Mouse (Mus musculus): Measurements from ENCODE around the gene Ptprm.
"Not testable (repeated sequence)": the region's sequence is repeated elsewhere in the genome, so short reads cannot be mapped to it uniquely, and the experiment has no call there.

Ptprm gene

DNA sequence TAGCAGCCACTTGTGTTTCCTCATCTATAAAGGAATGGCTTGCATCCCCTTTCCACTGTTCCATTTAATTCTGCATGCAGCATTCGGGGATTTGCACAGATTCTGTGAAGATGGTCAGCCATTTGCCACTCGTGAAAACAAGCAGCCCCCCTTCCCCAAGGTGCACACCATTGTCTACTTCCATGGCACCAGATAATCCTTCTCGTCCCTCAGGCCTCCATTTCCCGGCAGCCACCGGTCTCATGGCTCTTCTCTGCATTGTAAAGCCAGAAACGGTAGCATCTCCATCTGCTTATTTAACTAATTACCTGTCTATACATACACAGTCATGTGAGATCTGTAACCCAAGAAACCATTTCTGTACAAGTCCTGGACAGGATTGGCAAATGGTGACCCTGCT lies 501.8 kb downstream of the Ptprm start:
- DNase-seq: no peak

DNA sequence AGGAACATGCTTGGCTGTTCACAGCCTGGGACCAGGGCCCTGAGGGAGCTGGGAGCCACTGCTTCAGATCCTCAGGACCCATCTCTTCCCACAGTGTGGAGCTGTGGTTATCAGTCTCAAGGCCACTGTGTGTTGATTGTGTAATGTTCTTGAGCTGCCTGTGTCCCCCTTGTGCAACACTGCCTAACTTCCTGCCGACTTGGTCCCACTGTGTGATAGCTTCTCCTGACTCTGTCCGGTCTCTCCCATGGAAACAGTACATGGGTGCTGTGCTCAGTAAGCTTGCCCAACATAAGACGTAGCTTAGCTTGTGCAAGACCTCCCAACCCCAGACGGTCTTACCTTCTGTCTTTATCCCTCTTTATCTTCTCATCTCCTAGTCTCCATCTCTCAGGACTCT lies 507.2 kb downstream of the Ptprm start:
- DNase-seq: not testable (repeated sequence)

GRCm38 (mm10) chr17:66822347-66822746 lies 531.9 kb downstream of the Ptprm start:
- DNase-seq: no peak

- no peak for DNase-seq
These were observed 536.9 kb downstream of the Ptprm start for GRCm38 (mm10) chr17:66817380-66817779.

- peak; percentile 6 for DNase-seq
These were observed 538.3 kb downstream of the Ptprm start for GRCm38 (mm10) chr17:66815921-66816320.

DNA sequence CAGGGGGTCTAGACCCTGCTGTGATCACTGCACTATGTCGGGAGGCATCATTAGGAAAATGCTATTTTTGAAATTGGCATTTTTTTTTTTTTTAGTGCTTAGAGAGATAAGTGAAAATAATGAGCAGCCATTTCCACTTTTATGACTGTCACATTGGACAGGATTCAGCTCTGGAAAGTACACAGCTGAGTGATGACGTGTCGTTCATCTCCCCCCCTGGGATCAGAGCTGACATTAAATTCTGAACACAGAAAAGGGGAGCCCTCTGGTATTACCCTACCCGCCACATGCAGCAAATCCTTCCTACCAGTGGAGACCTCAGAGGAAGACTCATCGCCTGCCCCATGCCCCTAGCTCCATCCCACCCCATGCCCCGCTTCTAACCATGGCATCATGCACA lies 540.5 kb downstream of the Ptprm start:
- no peak for DNase-seq

- no peak for DNase-seq
These were observed 540.9 kb downstream of the Ptprm start for GRCm38 (mm10) chr17:66813346-66813745.

DNA sequence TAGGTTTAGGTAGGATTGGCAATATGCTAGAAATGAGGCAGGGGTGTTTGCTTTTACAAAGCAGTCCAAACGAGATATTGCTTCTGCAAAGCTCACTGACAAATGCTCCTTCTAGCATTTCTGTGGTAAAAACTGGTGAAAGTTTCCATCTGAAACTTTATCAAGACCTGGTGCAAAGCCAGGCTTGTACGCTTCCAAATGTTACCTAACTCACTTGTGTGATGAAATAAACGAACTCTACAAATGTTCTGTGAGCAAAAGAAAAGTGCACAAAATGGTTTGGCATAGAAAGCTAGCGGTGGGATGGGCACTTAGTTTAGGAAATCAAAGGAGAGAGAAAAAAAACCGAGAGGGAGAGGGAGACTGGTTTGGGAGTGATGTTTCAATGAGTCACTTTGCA lies 544.5 kb downstream of the Ptprm start:
- DNase-seq: no peak

DNA sequence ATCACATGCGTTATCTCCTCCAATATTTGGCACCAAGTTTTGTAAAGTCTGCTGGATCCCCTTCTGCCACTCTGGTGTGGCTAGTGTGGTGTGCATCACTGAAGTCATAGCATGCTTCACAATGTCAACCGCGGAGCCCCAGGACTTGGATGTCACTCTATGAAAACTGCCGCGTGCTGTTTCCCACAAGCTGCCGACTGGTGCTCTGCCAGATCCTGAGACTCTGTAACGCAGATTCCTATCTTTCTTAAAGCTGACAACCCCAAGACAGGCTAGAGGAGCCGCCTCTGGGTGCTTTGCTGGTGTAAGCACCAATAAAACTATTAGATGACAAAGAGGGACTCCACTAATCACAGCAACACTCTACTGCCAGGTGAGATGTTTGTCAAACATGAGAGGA lies 546.1 kb downstream of the Ptprm start:
- DNase-seq: no peak

DNA sequence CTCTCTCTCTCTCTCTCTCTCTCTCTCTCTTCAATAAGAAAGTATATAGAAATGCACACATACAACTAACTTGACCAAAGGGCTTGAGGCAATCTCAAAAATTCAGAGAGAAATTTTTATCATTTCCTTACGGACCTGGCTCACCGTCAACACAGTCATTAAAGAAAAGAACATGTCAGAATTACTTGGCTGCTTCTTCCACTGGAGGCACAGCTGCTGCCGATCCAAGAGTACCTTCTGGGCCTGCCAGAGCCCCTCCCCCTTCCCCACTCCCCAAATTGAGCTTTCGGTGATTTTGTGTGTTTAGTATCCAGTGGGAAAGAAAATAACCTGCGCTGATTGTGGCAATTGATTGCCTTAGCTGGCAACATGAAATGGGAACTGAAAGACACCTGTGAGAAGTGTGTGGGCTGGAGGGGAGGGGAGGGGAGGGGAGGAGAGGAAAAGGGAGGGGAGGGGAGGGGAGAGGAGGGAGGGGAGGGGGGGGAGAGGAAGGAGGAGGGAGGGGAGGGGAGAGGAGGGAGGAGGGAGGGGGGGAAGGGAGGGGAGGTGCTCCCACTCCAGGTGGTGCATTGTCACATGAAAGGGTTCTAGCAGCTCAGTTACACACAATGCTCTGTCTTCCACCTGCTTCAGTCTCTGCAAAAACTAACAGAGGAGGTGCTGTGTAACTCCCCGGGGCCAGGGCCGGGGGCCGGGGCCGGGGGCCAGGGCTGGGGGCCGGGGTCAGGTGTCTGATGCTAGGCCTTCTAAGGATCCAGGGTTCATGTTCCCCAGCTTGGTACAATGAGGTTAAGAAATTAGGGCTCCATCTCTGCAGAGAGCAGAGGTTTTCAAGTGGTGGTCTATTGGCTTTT lies 552.2 kb downstream of the Ptprm start:
- no peak for DNase-seq

DNA sequence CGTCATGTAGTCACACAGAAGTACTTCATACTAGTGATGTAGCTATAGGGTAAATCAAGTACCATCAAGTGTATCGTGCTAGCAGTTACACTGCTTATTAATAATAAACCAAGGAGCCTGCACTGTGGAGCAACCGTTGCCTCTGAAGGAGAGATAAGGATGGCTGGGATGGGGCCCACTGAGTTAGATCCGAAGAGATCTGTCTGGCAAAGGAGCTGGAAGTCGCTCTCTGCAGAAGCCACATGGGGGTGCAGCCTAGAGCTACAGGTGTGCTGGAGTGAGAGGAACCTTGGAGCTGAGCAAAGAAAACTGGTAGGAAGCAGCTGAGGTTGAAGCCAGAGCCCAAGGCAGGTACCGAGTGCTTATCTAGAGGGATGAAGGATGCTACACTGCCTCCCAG lies 554.0 kb downstream of the Ptprm start:
- DNase-seq: no peak

DNA sequence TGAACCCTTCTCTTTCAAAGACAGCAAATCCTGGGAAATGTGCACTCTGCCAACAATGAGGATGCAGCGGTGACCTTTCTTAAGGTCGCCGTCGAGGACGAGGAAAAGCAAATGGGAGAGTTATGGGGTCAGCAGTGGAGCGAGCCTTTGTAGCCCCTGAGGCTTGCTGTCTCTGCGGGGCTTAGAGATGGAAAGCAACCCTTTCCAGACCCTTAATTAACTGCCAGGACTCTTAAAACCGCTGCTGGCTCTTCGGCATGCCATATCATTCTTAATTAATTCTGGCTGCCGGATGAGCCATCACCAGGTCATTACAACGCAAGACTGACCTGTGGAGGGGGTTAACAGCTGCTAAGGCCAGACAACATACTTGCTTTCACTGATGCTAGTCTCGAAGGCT lies 568.1 kb downstream of the Ptprm start:
- DNase-seq: no peak

- no peak for DNase-seq
These were observed 568.7 kb downstream of the Ptprm start for GRCm38 (mm10) chr17:66785586-66785985.

DNA sequence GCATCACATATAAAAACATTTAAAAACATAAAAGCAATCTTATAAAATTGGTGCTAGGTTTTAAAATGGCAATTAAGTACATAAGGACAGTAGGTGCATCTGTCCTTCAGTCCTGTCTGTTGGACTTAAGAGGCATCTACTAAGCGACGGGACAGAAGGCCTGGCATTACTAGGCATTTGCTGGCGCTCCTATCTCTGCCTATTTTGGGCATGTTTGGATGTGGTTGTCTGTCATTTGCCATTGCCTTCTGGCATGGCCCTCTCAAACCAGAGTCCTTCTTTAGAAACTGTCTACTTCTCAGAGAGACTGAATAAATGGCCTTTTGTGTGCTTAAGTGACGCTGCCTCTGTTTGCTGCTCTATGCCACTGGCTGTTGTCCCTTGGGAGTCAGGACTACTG lies 570.7 kb downstream of the Ptprm start:
- DNase-seq: no peak

DNA sequence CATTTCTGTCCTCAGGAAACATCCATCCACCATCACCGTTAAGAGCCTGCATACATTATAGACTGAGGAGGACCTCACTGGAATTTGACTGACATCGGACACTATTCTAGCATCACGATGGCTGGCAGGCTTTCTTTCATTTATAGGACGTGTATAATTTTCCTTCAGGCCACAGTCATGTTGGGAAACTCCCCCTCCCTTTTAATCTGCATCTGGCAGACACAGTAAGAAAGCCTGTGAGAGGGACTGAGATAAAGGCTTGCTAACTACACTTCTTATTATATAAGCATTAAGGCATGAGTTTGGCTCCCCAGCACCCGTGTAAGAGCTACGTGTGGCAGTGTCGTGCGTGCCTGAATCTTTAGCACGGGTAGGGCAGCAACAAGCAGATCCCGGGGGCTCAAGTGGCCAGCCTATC lies 571.2 kb downstream of the Ptprm start:
- no peak for DNase-seq

DNA sequence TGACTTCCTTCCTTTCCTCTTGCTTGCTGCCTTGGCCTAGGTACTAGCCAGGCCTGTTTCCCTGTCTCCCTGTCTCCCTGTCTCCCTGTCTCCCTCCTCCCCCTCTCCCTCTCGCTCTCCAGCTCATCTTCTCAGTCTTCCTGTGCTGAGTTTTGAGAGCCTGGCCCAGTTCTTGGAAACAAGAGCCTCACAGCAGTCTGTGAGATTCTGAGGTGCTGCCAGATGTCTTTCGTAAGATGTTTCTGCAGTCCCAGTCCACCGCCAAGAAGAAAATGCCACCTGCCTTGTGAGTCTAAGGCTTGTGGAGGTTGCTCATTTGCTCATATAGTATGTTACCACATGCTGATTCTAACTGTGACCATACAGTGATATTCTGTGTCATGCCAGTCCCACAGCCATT lies 572.3 kb downstream of the Ptprm start:
- no peak for DNase-seq

- DNase-seq: no peak
These were observed 575.2 kb downstream of the Ptprm start for GRCm38 (mm10) chr17:66779026-66779425.

- no peak for DNase-seq
These were observed 584.6 kb downstream of the Ptprm start for GRCm38 (mm10) chr17:66769365-66770363.

DNA sequence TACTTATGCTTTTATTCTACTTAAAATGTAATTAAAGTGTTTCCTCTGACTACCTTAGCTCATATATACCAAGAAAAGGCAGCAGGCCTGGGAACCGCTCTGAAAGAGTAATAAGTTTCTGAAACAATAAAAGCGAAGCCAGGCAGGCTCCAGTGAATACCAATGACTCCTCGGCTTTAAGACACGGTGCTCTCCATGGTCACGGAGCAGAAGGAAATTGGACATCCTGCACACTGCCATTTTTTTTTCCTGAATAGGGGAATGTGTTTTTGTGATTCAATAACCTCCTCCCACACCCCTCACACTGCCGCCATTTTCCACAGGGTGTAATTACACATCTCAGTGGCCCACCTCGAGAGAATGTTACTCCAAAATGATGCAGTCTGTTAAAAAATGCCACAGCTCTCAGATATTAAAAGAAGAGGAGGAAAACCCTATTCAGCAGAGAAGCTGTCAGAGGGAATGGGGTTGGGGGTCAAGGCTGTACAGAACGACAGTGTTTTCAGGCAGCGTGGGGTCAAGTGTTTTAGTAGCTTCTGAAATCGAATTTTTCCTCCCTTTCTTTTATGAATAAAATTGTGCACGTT lies 585.5 kb downstream of the Ptprm start:
- DNase-seq: no peak

DNA sequence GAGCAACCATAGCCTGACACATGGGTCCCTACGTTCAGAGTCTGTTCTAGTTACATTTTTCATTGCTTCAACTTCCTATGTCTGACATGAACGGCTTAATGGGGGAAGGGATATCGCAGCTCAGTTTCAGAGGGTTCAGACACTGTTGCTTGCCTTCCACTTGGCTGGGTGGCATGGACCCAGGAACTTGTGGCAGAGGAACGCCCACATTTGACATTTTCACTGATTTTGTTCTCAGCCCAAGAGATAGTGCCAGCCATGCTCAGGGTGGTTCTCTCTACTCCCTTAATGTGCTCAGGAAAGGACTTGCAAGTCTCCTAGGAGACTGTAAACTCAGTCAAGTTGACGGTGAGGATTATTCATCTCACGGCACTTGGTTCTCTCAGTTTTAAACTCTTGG lies 588.1 kb downstream of the Ptprm start:
- no peak for DNase-seq

- no peak for DNase-seq
These were observed 589.8 kb downstream of the Ptprm start for GRCm38 (mm10) chr17:66764435-66764834.

DNA sequence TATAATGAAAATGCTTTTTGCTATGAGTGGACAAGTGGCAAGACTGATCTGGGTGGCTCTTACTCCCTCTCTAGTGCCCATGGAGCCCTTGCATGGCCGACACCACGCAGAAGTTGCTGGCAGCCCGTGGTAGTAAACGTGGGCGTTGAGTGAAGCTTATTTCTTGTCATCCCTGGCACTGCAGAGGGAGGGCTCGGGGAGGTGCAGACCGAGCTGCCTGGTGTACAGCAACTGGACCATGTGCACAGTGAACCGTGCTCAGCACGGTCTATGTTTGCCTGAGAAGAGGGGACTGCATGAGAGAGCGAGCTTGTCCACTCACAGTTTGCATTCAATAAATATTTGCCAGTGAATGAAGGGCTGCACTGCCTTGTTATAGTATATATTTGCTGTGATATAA lies 591.5 kb downstream of the Ptprm start:
- DNase-seq: no peak
